Mouse (Mus musculus) intestine, postnatal 0 days (tissue): ENCODE data around the gene Nos1. TPM values are rescaled to one million over a fixed set of nuclear protein-coding genes. Genes with fewer than 3 reads are reported as not detected.
A peak's percentile ranks its signal among the peaks of the same experiment; 100 is the strongest.

Experiments
- ATAC-seq: fragments of 200-750 bp; cut with Nextera tagmentation; 2 replicates; pipeline ENCODE4 v1.8.0; 2017; ENCODE audit warnings: mild to moderate bottlenecking, moderate TSS enrichment, moderate library complexity
- H3K27ac ChIP-seq: fragments of 300-500 bp; sonication (generic); 2 replicates; pipeline ENCODE4 v1.5.1; 2014; ENCODE audit warnings: mild to moderate bottlenecking, low read depth, low read length, moderate library complexity
- H3K27me3 ChIP-seq: fragments of 300-500 bp; sonication (generic); replicated peaks from 2 replicates; pipeline ENCODE4 v1.6.1; 2014; ENCODE audit warnings: low read length, mixed read lengths; ENCODE audit not compliant: control insufficient read depth, insufficient read depth
- H3K36me3 ChIP-seq: fragments of 300-500 bp; sonication (generic); 2 replicates; pipeline ENCODE4 v1.6.1; 2014; ENCODE audit warnings: mild to moderate bottlenecking, moderate library complexity; ENCODE audit not compliant: control insufficient read depth, insufficient read depth
- H3K4me1 ChIP-seq: fragments of 300-500 bp; sonication (generic); replicated peaks from 2 replicates; pipeline ENCODE4 v1.6.1; 2014; ENCODE audit warnings: antibody characterized with exemption, low read length, mixed read lengths; ENCODE audit not compliant: control insufficient read depth, insufficient read depth
- H3K4me2 ChIP-seq: fragments of 300-500 bp; sonication (generic); replicated peaks from 2 replicates; pipeline ENCODE4 v1.6.1; 2014; ENCODE audit warnings: low read depth, mild to moderate bottlenecking, moderate library complexity
- H3K4me3 ChIP-seq: fragments of 300-500 bp; sonication (generic); 2 replicates; pipeline ENCODE4 v1.5.1; 2014; ENCODE audit warnings: low read depth, low read length
- H3K9ac ChIP-seq: fragments of 300-500 bp; sonication (generic); 2 replicates; pipeline ENCODE4 v1.6.1; 2014; ENCODE audit warnings: mild to moderate bottlenecking, low read depth, low read length
- H3K9me3 ChIP-seq: fragments of 300-500 bp; sonication (generic); 2 replicates; pipeline ENCODE4 v1.6.1; 2016; ENCODE audit warnings: mixed run types; ENCODE audit not compliant: control insufficient read depth
- CTCF ChIP-seq: sonication (generic); IDR thresholded peaks from 2 replicates; pipeline ENCODE4 v1.5.1; 2016; ENCODE audit warnings: low read depth, mild to moderate bottlenecking, control low read depth, antibody characterized with exemption, moderate library complexity
- WGBS: fragments of 180-500 bp; shearing (Covaris S2); extraction: QIAGEN DNeasy Blood & Tissue Kit; methylation state at CpG from one replicate; pipeline ENCODE4 v1.1.7; 2014; 5-methylcytosine and 5-hydroxymethylcytosine counted together
- polyA plus RNA-seq: library from polyadenylated mRNA; unstranded; fragments of >200 nt; fragmentation: Nextera tagmentation; extraction: Ambion mirVana; gene quantifications from 2 replicates; pipeline ENCODE4 v1.2.1, GENCODE M21; 2015

The Nos1 gene
- polyA plus RNA-seq, 1 experiment from 2014 or later: 0.86 TPM

DNA sequence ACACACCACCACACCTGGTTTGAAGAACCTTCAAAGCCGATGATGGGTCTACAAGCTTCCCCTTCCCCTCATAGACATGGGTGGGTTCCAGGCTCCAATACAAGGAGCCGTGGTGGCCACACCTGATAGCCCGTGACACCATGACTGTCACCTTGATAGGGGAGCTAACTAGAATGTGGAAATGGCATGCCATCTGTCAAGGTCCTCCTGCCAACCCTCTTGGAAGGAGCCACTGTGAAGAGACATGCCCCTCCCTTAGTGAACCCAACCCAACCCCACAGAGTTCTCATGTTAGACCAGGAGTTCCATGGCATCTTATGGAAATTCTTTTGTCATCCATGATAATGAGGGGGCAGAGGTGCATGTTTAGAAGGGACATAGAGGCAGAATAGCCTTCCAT, 156.4 kb downstream of the Nos1 start:
- H3K4me1 ChIP-seq: no peaks in the 10 kb centered on the region
- H3K9ac ChIP-seq: no peak overlapping the region
- H3K27me3 ChIP-seq: no peaks in the 10 kb centered on the region
- H3K27ac ChIP-seq: no peak overlapping the region
- no peaks in the 10 kb centered on the region for H3K9me3 ChIP-seq
- TF ChIP-seq CTCF: no peak
- ATAC-seq: no peak
- no peak overlapping the region for H3K4me2 ChIP-seq
- H3K4me3 ChIP-seq: no peak overlapping the region
- 89% methylated on average over 3 of the region's 3 CpGs for WGBS
- H3K36me3 ChIP-seq: no peaks in the 10 kb centered on the region

DNA sequence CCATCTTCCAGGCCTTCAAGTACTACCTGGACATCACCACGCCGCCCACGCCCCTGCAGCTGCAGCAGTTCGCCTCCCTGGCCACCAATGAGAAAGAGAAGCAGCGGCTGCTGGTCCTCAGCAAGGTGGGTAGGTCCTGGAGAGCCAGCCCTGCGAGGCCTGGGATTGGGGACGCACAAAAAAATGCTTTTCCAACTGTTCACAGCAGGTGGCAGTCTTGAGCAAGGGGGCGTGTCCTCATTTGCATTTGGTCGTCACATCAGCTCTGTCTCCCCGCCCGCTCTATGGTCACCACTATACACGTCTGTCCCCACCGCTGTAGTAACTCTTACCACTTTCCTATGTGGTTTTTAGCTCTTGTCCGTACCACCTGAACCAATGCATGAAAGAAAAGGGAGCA, 157.3 kb downstream of the Nos1 start:
- Histone ChIP-seq H3K9ac (no peak overlapping the region), H3K4me1 (no peaks in the 10 kb centered on the region), H3K27ac (no peak overlapping the region), H3K27me3 (no peaks in the 10 kb centered on the region), H3K4me2 (peak overlapping the region; percentile 60), H3K36me3 (no peaks in the 10 kb centered on the region), H3K4me3 (peak overlapping the region; percentile 28), H3K9me3 (no peaks in the 10 kb centered on the region)
- peak; percentile 38; the same call in 1 of the 2 replicates for ATAC-seq
- peak; percentile 96 for TF ChIP-seq CTCF
- WGBS: 17% methylated on average over 14 of the region's 14 CpGs

DNA sequence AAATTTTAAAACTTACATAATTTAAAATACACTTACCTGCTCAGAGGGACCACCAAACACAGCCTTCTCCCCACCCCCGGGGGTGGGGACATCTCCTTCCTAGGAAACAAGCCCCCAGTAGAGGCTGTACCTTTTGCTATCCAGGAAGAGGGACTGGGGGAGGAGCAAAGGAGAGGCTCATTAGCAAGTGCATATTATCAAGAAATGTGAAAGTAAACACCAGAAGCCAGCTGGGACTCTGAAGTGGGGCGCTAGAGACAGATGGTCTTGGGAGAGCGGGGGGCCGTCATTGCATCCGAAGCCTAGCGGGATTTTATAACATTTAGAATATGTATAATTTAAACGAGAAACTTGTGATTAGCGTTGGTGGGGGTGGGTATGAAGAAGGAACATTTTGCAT, 158.6 kb downstream of the Nos1 start:
- WGBS: 54% methylated on average over 8 of the region's 8 CpGs
- Histone ChIP-seq H3K27me3 (no peaks in the 10 kb centered on the region), H3K9ac (no peak overlapping the region), H3K36me3 (no peaks in the 10 kb centered on the region), H3K27ac (no peak overlapping the region), H3K4me2 (no peak overlapping the region), H3K4me3 (no peak overlapping the region), H3K9me3 (no peaks in the 10 kb centered on the region), H3K4me1 (no peaks in the 10 kb centered on the region)
- no peak for ATAC-seq
- TF ChIP-seq CTCF: no peak

DNA sequence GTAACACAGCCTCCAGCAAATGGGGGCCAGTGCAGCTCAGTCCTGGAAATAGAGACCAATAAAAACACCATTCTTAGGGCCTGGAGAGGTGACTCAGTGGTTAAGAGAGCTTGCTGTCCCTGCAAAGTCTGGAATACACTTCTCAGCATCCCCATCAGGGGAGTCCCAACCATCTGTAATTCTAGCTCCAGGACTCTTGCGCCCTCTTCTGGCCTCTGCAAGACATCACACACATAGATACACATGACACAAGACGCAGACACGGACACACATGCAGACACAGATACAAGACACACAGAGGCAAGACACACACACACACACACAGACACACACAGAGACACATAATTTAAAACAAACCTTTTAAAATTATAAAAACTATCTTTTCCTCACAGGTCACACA, 160.7 kb downstream of the Nos1 start:
- 73% methylated on average over 3 of the region's 3 CpGs for WGBS
- Histone ChIP-seq H3K9me3 (no peaks in the 10 kb centered on the region), H3K4me2 (no peak overlapping the region), H3K36me3 (no peaks in the 10 kb centered on the region), H3K27ac (no peak overlapping the region), H3K27me3 (no peaks in the 10 kb centered on the region), H3K9ac (no peak overlapping the region), H3K4me3 (no peak overlapping the region), H3K4me1 (no peaks in the 10 kb centered on the region)
- TF ChIP-seq CTCF: peak; percentile 41
- ATAC-seq: no peak

DNA sequence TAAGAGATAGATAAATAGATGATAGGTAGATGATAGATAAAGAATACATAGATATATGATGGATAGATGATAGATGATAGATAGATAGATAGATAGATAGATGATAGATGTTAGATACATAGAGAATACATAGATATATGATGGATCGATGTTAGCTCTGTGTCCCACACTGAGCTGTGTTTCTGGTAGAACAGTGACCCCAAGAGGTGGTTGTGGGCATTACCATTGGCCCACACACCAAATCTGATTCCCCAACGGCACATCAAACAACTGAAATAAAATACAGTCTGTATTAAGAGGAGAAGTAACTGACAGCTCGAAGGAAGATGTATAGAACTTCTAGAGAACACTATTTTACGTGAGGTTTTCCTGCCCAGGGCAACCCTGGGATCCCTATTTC, 165.8 kb downstream of the Nos1 start:
- TF ChIP-seq CTCF: peak; percentile 81
- H3K4me3 ChIP-seq: no peak overlapping the region
- no peaks in the 10 kb centered on the region for H3K36me3 ChIP-seq
- no peak overlapping the region for H3K9ac ChIP-seq
- H3K27ac ChIP-seq: no peak overlapping the region
- WGBS: 21% methylated on average over 4 of the region's 4 CpGs
- ATAC-seq: no peak
- no peaks in the 10 kb centered on the region for H3K27me3 ChIP-seq
- no peaks in the 10 kb centered on the region for H3K9me3 ChIP-seq
- H3K4me1 ChIP-seq: no peaks in the 10 kb centered on the region
- no peak overlapping the region for H3K4me2 ChIP-seq

DNA sequence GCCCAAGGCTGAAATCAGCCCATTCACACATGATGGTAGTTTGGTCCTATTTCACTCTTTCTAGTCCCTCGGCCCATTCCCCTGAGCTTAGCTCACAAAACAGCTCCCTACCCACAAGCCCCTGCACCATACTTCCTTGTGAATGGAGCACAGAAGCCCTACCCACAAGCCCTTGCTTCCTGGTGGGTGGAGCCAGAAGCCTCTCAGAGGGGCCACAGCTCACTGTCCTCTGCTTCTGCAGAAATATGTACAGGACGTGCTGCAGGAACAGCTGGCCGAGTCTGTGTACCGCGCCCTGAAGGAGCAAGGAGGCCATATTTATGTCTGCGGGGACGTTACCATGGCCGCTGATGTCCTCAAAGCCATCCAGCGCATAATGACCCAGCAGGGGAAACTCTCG, 168.6 kb downstream of the Nos1 start:
- Histone ChIP-seq H3K36me3 (no peaks in the 10 kb centered on the region), H3K4me1 (no peaks in the 10 kb centered on the region), H3K27me3 (no peaks in the 10 kb centered on the region), H3K9ac (no peak overlapping the region), H3K4me2 (no peak overlapping the region), H3K9me3 (no peaks in the 10 kb centered on the region), H3K27ac (no peak overlapping the region), H3K4me3 (no peak overlapping the region)
- no peak for TF ChIP-seq CTCF
- 60% methylated on average over 10 of the region's 10 CpGs for WGBS
- 0 out of 2 replicates have a peak, but pooled peaks have one; percentile 16 for ATAC-seq

DNA sequence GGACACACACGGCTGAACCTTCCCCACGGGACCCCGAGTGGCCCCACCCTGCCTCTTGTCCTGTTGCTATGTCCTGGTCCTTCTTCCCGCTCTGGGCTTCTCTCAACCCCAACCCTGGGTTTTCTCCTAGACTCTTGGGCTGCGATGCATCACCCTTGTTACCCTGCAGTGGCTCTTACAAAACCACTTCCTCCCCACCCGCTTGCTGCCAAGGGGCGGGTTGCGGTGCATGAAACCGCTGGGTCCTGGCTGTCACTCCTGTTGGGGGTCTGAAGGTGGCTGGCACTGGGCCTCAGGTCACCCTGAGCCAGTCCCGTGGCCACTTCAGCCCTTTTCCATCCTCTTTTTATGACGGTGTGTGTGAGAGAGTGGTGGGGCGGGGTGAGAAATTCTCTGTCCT, 173.1 kb downstream of the Nos1 start:
- Histone ChIP-seq H3K36me3 (no peaks in the 10 kb centered on the region), H3K4me2 (no peak overlapping the region), H3K9ac (no peak overlapping the region), H3K27me3 (no peaks in the 10 kb centered on the region), H3K9me3 (no peaks in the 10 kb centered on the region), H3K4me1 (no peaks in the 10 kb centered on the region), H3K27ac (no peak overlapping the region), H3K4me3 (no peak overlapping the region)
- no peak for ATAC-seq
- WGBS: 73% methylated on average over 12 of the region's 12 CpGs
- TF ChIP-seq CTCF: no peak
